Comparison of ENCODE assay signal across 24 mouse cellular contexts in genomic region chr8:120819906-120820305, GRCm38 (mm10).
DNase-seq lines count a peak whose midpoint lies in the region; ATAC-seq lines count a peak whose summit lies in the region.
"Had no signal": no experiment of that assay in that cellular context is flagged by ENCODE, and none has a peak within 500 bp of the region (broad histone marks: within the 10 kb centered on the region; RNA-seq: fewer than 3 reads in every experiment).

No protein-coding gene starts in this region.

- no peaks in the 10 kb centered on the region; the same call in 1 of the 2 replicates for H3K9me3 ChIP-seq in midbrain, embryonic 10.5 days (replicated peaks)
- H3K9me3 ChIP-seq in midbrain, embryonic 14.5 days (ENCODE audit: control insufficient read depth, low read length) = no peaks in the 10 kb centered on the region
- H3K9me3 ChIP-seq in kidney, embryonic 14.5 days (ENCODE audit: control insufficient read depth, low read length) = peaks cover 5% of the 10 kb centered on the region; the same call in 1 of the 2 replicates
- H3K9me3 ChIP-seq: embryonic facial prominence, embryonic 15.5 days; forebrain, embryonic 12.5 days had no signal

- no peak overlapping the region for H3K4me2 ChIP-seq in midbrain, embryonic 14.5 days (ENCODE audit: low read length)
- H3K4me2 ChIP-seq in kidney, embryonic 14.5 days (replicated peaks; ENCODE audit: low read depth, low read length) = no peak overlapping the region
- H3K4me2 ChIP-seq: embryonic facial prominence, embryonic 13.5 days; embryonic facial prominence, embryonic 15.5 days; forebrain, embryonic 12.5 days had no signal

- no peaks in the 10 kb centered on the region for H3K36me3 ChIP-seq in midbrain, embryonic 10.5 days
- no peaks in the 10 kb centered on the region for H3K36me3 ChIP-seq in midbrain, embryonic 14.5 days (ENCODE audit: control insufficient read depth, insufficient read depth, low read length)
- H3K36me3 ChIP-seq in kidney, embryonic 14.5 days (ENCODE audit: control insufficient read depth, insufficient read depth, low read length) = no peaks in the 10 kb centered on the region
- H3K36me3 ChIP-seq: embryonic facial prominence, embryonic 13.5 days; embryonic facial prominence, embryonic 15.5 days; forebrain, embryonic 10.5 days; forebrain, embryonic 12.5 days had no signal

- no peak overlapping the region for H3K9ac ChIP-seq in midbrain, embryonic 14.5 days (replicated peaks; ENCODE audit: low read length)
- no peak overlapping the region for H3K9ac ChIP-seq in kidney, embryonic 14.5 days (ENCODE audit: low read depth, low read length)
- H3K9ac ChIP-seq: embryonic facial prominence, embryonic 13.5 days; embryonic facial prominence, embryonic 15.5 days; forebrain, embryonic 12.5 days had no signal

- peak; percentile 57 for DNase-seq in embryo, embryonic 10 days (ENCODE audit: low spot score)
- no peak for DNase-seq in embryo, embryonic 11 days
- DNase-seq in midbrain, embryonic 10.5 days (ENCODE audit: low spot score) = peak; percentile 44
- DNase-seq in midbrain, embryonic 14.5 days = no peak
- DNase-seq in 416B (ENCODE audit: low read depth) = peak; percentile 50
- DNase-seq in embryo, embryonic 9.5 days (ENCODE audit: extremely low spot score) = peak; percentile 64
- no peak for DNase-seq in left cerebral cortex, adult 9 months (ENCODE audit: low spot score in 2 of 2)
- DNase-seq: adrenal gland, adult 2 months; adrenal gland, postnatal 10 days; adrenal gland, postnatal 25 days; cerebellum, adult 11 months; cerebellum, adult 18-20 months; cerebellum, adult 8-10 months; cerebellum, adult 9-11 months; cerebellum, postnatal 14 days; cerebellum, postnatal 36 days had no signal

- H3K27ac ChIP-seq in midbrain, embryonic 10.5 days (replicated peaks) = no peak overlapping the region
- H3K27ac ChIP-seq in midbrain, embryonic 14.5 days (replicated peaks; ENCODE audit: low read depth, low read length) = no peak overlapping the region
- no peak overlapping the region for H3K27ac ChIP-seq in kidney, embryonic 14.5 days (ENCODE audit: low read depth, low read length)
- H3K27ac ChIP-seq: embryonic facial prominence, embryonic 13.5 days; embryonic facial prominence, embryonic 15.5 days; forebrain, embryonic 10.5 days; forebrain, embryonic 12.5 days had no signal

- ATAC-seq in midbrain, embryonic 14.5 days (ENCODE audit: low FRiP score, low TSS enrichment) = no peak
- ATAC-seq in kidney, embryonic 14.5 days (ENCODE audit: low FRiP score, low TSS enrichment) = no peak
- ATAC-seq: forebrain, embryonic 14.5 days; forebrain, embryonic 16.5 days had no signal

- H3K4me1 ChIP-seq in midbrain, embryonic 10.5 days = peaks cover 15% of the 10 kb centered on the region
- H3K4me1 ChIP-seq in midbrain, embryonic 14.5 days (ENCODE audit: control insufficient read depth, insufficient read depth, low read length) = no peaks in the 10 kb centered on the region
- no peaks in the 10 kb centered on the region for H3K4me1 ChIP-seq in kidney, embryonic 14.5 days (ENCODE audit: control insufficient read depth, insufficient read depth, low read length)
- H3K4me1 ChIP-seq: embryonic facial prominence, embryonic 13.5 days; embryonic facial prominence, embryonic 15.5 days; forebrain, embryonic 12.5 days had no signal

- H3K27me3 ChIP-seq in midbrain, embryonic 10.5 days (ENCODE audit: low read depth, poor library complexity, severe bottlenecking) = peaks cover 26% of the 10 kb centered on the region
- H3K27me3 ChIP-seq in midbrain, embryonic 14.5 days (ENCODE audit: control insufficient read depth, insufficient read depth, low read length) = 0 out of 2 replicates have a peak, but pooled peaks cover 4% of the 10 kb centered on the region
- peaks cover 16% of the 10 kb centered on the region; the same call in 1 of the 2 replicates for H3K27me3 ChIP-seq in kidney, embryonic 14.5 days (ENCODE audit: control insufficient read depth, insufficient read depth, low read length)

- no peak overlapping the region for H3K4me3 ChIP-seq in midbrain, embryonic 10.5 days
- H3K4me3 ChIP-seq in midbrain, embryonic 14.5 days (replicated peaks; ENCODE audit: low read depth, low read length) = no peak overlapping the region
- no peak overlapping the region for H3K4me3 ChIP-seq in kidney, embryonic 14.5 days (ENCODE audit: low read length)
- H3K4me3 ChIP-seq: embryonic facial prominence, embryonic 13.5 days; embryonic facial prominence, embryonic 15.5 days; erythroblast, embryonic 14.5 days; forebrain, embryonic 10.5 days; forebrain, embryonic 12.5 days had no signal

Comparison
In these comparisons a context has a peak if more than half of its experiments do, and no peak if none do; other contexts are left out.
1. DNase-seq: peak in embryo, embryonic 10 days (single experiment), midbrain, embryonic 10.5 days (single experiment), 416B (single experiment) and embryo, embryonic 9.5 days (single experiment); none in embryo, embryonic 11 days (single experiment), midbrain, embryonic 14.5 days (single experiment) and left cerebral cortex, adult 9 months (0 of 2).